Mouse (Mus musculus) midbrain, embryonic 13.5 days (tissue): ENCODE results near the gene Egr4. TPM values are rescaled to one million over a fixed set of nuclear protein-coding genes. Genes with fewer than 3 reads are reported as not detected.
A peak's percentile ranks its signal among the peaks of the same experiment; 100 is the strongest.

Experiments used
- ATAC-seq: fragments of 200-750 bp; cut with Nextera tagmentation; 2 replicates; pipeline ENCODE4 v1.8.0; 2017; ENCODE audit warnings: mild to moderate bottlenecking, moderate TSS enrichment, moderate library complexity
- H3K27ac ChIP-seq: fragments of 300-500 bp; sonication (generic); 2 replicates; pipeline ENCODE4 v1.5.1; 2015; ENCODE audit warnings: inconsistent platforms, mild to moderate bottlenecking, moderate library complexity
- H3K27me3 ChIP-seq: fragments of 300-500 bp; sonication (generic); 2 replicates; pipeline ENCODE4 v1.6.1; 2015; ENCODE audit warnings: mild to moderate bottlenecking, inconsistent platforms
- H3K36me3 ChIP-seq: fragments of 300-500 bp; sonication (generic); 2 replicates; pipeline ENCODE4 v1.6.1; 2015; ENCODE audit warnings: mild to moderate bottlenecking, inconsistent platforms
- H3K4me1 ChIP-seq: fragments of 300-500 bp; sonication (generic); replicated peaks from 2 replicates; pipeline ENCODE4 v1.6.1; 2015; ENCODE audit warnings: inconsistent platforms
- H3K4me2 ChIP-seq: fragments of 300-500 bp; sonication (generic); replicated peaks from 2 replicates; pipeline ENCODE4 v1.6.1; 2015; ENCODE audit warnings: moderate library complexity, mild to moderate bottlenecking, inconsistent platforms
- H3K4me3 ChIP-seq: fragments of 300-500 bp; sonication (generic); replicated peaks from 2 replicates; pipeline ENCODE4 v1.5.1; 2015; ENCODE audit warnings: mild to moderate bottlenecking, inconsistent platforms
- H3K9ac ChIP-seq: fragments of 300-500 bp; sonication (generic); replicated peaks from 2 replicates; pipeline ENCODE4 v1.6.1; 2015; ENCODE audit warnings: mild to moderate bottlenecking, inconsistent platforms
- H3K9me3 ChIP-seq: fragments of 300-500 bp; sonication (generic); 2 replicates; pipeline ENCODE4 v1.6.1; 2016; ENCODE audit warnings: mild to moderate bottlenecking, inconsistent platforms
- WGBS: fragments of 180-500 bp; shearing (Covaris S2); methylation state at CpG from one replicate; pipeline ENCODE4 v1.1.7; 2015; 5-methylcytosine and 5-hydroxymethylcytosine counted together
- polyA plus RNA-seq: library from polyadenylated mRNA; unstranded; fragments of >200 nt; fragmentation: Nextera tagmentation; extraction: Ambion mirVana; gene quantifications from 2 replicates; pipeline ENCODE4 v1.2.1, GENCODE M21; 2015

The Egr4 gene
- polyA plus RNA-seq, 1 experiment from 2014 or later = not detected

GRCm38 (mm10) chr6:85511286-85512055, 1.9 kb downstream of the Egr4 start:
- Histone ChIP-seq H3K9me3 (no peaks in the 10 kb centered on the region), H3K27me3 (peaks cover 79% of the 10 kb centered on the region), H3K27ac (no peak overlapping the region), H3K4me3 (peak overlapping the region; percentile 46), H3K4me2 (peak overlapping the region; percentile 81), H3K9ac (peak overlapping the region; percentile 47), H3K36me3 (no peaks in the 10 kb centered on the region), H3K4me1 (peaks cover 28% of the 10 kb centered on the region)
- ATAC-seq = peak; percentile 14; the same call in 1 of the 2 replicates
- WGBS = under 1% methylated on average over 80 of the region's 88 CpGs

GRCm38 (mm10) chr6:85510476-85510875, 2.9 kb downstream of the Egr4 start:
- Histone ChIP-seq H3K4me2 (no peak overlapping the region), H3K9ac (no peak overlapping the region), H3K27me3 (peaks cover 69% of the 10 kb centered on the region), H3K9me3 (no peaks in the 10 kb centered on the region), H3K4me3 (no peak overlapping the region), H3K27ac (no peak overlapping the region), H3K36me3 (no peaks in the 10 kb centered on the region), H3K4me1 (peaks cover 28% of the 10 kb centered on the region)
- under 1% methylated on average over 6 of the region's 6 CpGs for WGBS
- no peak for ATAC-seq

- Histone ChIP-seq H3K27me3 (peaks cover 55% of the 10 kb centered on the region), H3K9ac (no peak overlapping the region), H3K4me2 (no peak overlapping the region), H3K36me3 (no peaks in the 10 kb centered on the region), H3K9me3 (no peaks in the 10 kb centered on the region), H3K4me3 (no peak overlapping the region), H3K27ac (no peak overlapping the region), H3K4me1 (peaks cover 33% of the 10 kb centered on the region)
- WGBS = 47% methylated on average over 5 of the region's 5 CpGs
- ATAC-seq = no peak
Measured at GRCm38 (mm10) chr6:85508602-85509001, 4.8 kb downstream of the Egr4 start.

GRCm38 (mm10) chr6:85504908-85505307, 8.5 kb downstream of the Egr4 start:
- H3K4me1 ChIP-seq = peaks cover 26% of the 10 kb centered on the region
- no peaks in the 10 kb centered on the region for H3K9me3 ChIP-seq
- no peak overlapping the region for H3K4me2 ChIP-seq
- 32% methylated on average over 2 of the region's 2 CpGs for WGBS
- H3K36me3 ChIP-seq = no peaks in the 10 kb centered on the region
- no peak overlapping the region for H3K4me3 ChIP-seq
- H3K27me3 ChIP-seq = peaks cover 19% of the 10 kb centered on the region
- no peak overlapping the region for H3K27ac ChIP-seq
- no peak overlapping the region for H3K9ac ChIP-seq
- ATAC-seq = no peak

- peaks cover 26% of the 10 kb centered on the region for H3K4me1 ChIP-seq
- H3K9me3 ChIP-seq = no peaks in the 10 kb centered on the region
- peak within 1 kb of the TSS; percentile 83 for H3K27ac ChIP-seq
- peak; percentile 85 for ATAC-seq
- no peaks in the 10 kb centered on the region for H3K36me3 ChIP-seq
- peaks cover 6% of the 10 kb centered on the region; the same call in 1 of the 2 replicates for H3K27me3 ChIP-seq
- peak within 1 kb of the TSS; percentile 91 for H3K9ac ChIP-seq
- peak within 1 kb of the TSS; percentile 65 for H3K4me2 ChIP-seq
- peak within 1 kb of the TSS; percentile 78 for H3K4me3 ChIP-seq
- under 1% methylated on average over 20 of the region's 22 CpGs for WGBS
Measured at GRCm38 (mm10) chr6:85502911-85503250, 10.5 kb downstream of the Egr4 start, which contains the start of gene Fbxo41. TSS of gene Fbxo41 (minus strand) at chr6:85502994.

- no peaks in the 10 kb centered on the region for H3K9me3 ChIP-seq
- peak overlapping the region; percentile 91 for H3K9ac ChIP-seq
- peak overlapping the region; percentile 65 for H3K4me2 ChIP-seq
- H3K4me1 ChIP-seq = peaks cover 26% of the 10 kb centered on the region
- H3K27ac ChIP-seq = peak overlapping the region; percentile 83
- whole genome bisulfite sequencing = under 1% methylated on average over 31 of the region's 37 CpGs
- peak overlapping the region; percentile 78 for H3K4me3 ChIP-seq
- no peaks in the 10 kb centered on the region for H3K36me3 ChIP-seq
- peak; percentile 90 for ATAC-seq
- H3K27me3 ChIP-seq = peaks cover 6% of the 10 kb centered on the region; the same call in 1 of the 2 replicates
Measured at GRCm38 (mm10) chr6:85502103-85502910, 11.1 kb downstream of the Egr4 start.

GRCm38 (mm10) chr6:85501571-85502102, 11.8 kb downstream of the Egr4 start:
- peaks cover 26% of the 10 kb centered on the region for H3K4me1 ChIP-seq
- ATAC-seq = no peak
- WGBS = 6% methylated on average over 6 of the region's 6 CpGs

GRCm38 (mm10) chr6:85500416-85500815, 13.0 kb downstream of the Egr4 start:
- Histone ChIP-seq H3K4me3 (no peak overlapping the region), H3K4me1 (peaks cover 26% of the 10 kb centered on the region), H3K9ac (no peak overlapping the region), H3K9me3 (no peaks in the 10 kb centered on the region), H3K27me3 (peaks cover 6% of the 10 kb centered on the region; the same call in 1 of the 2 replicates), H3K36me3 (no peaks in the 10 kb centered on the region), H3K27ac (no peak overlapping the region), H3K4me2 (no peak overlapping the region)
- no peak for ATAC-seq
- WGBS = 95% methylated on average over 1 of the region's 1 CpGs

More at GRCm38 (mm10) chr6:85501571-85502102, 11.8 kb downstream of the Egr4 start:
- Histone ChIP-seq H3K4me3 (peak overlapping the region; percentile 78), H3K27ac (peak overlapping the region; percentile 83), H3K27me3 (peaks cover 6% of the 10 kb centered on the region; the same call in 1 of the 2 replicates), H3K36me3 (no peaks in the 10 kb centered on the region), H3K9me3 (no peaks in the 10 kb centered on the region), H3K4me2 (peak overlapping the region; percentile 65), H3K9ac (peak overlapping the region; percentile 91)

GRCm38 (mm10) chr6:85498147-85498546, 15.2 kb downstream of the Egr4 start:
- no peaks in the 10 kb centered on the region for H3K27me3 ChIP-seq
- no peak overlapping the region for H3K9ac ChIP-seq
- 67% methylated on average over 9 of the region's 9 CpGs for WGBS
- H3K4me2 ChIP-seq = no peak overlapping the region
- no peaks in the 10 kb centered on the region for H3K9me3 ChIP-seq
- no peak overlapping the region for H3K4me3 ChIP-seq
- no peak for ATAC-seq
- no peaks in the 10 kb centered on the region for H3K36me3 ChIP-seq
- peaks cover 16% of the 10 kb centered on the region for H3K4me1 ChIP-seq
- no peak overlapping the region for H3K27ac ChIP-seq

GRCm38 (mm10) chr6:85496976-85497375, 16.4 kb downstream of the Egr4 start:
- no peak overlapping the region for H3K9ac ChIP-seq
- no peaks in the 10 kb centered on the region for H3K27me3 ChIP-seq
- no peak overlapping the region for H3K4me2 ChIP-seq
- no peak for ATAC-seq
- H3K36me3 ChIP-seq = no peaks in the 10 kb centered on the region
- H3K9me3 ChIP-seq = no peaks in the 10 kb centered on the region
- H3K27ac ChIP-seq = no peak overlapping the region
- no peak overlapping the region for H3K4me3 ChIP-seq
- peaks cover 9% of the 10 kb centered on the region for H3K4me1 ChIP-seq

GRCm38 (mm10) chr6:85491606-85492005, 21.8 kb downstream of the Egr4 start:
- Histone ChIP-seq H3K4me2 (no peak overlapping the region), H3K4me3 (no peak overlapping the region), H3K4me1 (peaks cover 15% of the 10 kb centered on the region), H3K9me3 (no peaks in the 10 kb centered on the region), H3K27me3 (peaks cover 7% of the 10 kb centered on the region), H3K27ac (no peak overlapping the region), H3K36me3 (no peaks in the 10 kb centered on the region), H3K9ac (no peak overlapping the region)
- 95% methylated on average over 3 of the region's 3 CpGs for WGBS
- no peak for ATAC-seq

- Histone ChIP-seq H3K36me3 (no peaks in the 10 kb centered on the region), H3K9me3 (no peaks in the 10 kb centered on the region), H3K27ac (no peak overlapping the region), H3K4me3 (no peak overlapping the region), H3K9ac (no peak overlapping the region), H3K4me2 (no peak overlapping the region), H3K27me3 (peaks cover 20% of the 10 kb centered on the region), H3K4me1 (peaks cover 15% of the 10 kb centered on the region)
- WGBS = 86% methylated on average over 4 of the region's 4 CpGs
- ATAC-seq = no peak
Measured at GRCm38 (mm10) chr6:85490252-85490651, 23.1 kb downstream of the Egr4 start.
